Mouse (Mus musculus) CH12.LX (cell line): ENCODE results near the gene Phf21a. TPM values are rescaled to one million over a fixed set of nuclear protein-coding genes. Genes with fewer than 3 reads are reported as not detected.

Experiments used
- DNase-seq: peaks from one replicate; pipeline ENCODE4 v3.0.0-alpha.2; 2013; ENCODE audit errors: extremely low read depth
- H3K27ac ChIP-seq: 2 replicates; pipeline ENCODE4 v1.5.1; 2012; ENCODE audit warnings: low read depth, mild to moderate bottlenecking, control low read depth, moderate library complexity; ENCODE audit not compliant: insufficient read depth
- H3K27me3 ChIP-seq: replicated peaks from 2 replicates; pipeline ENCODE3; 2012; ENCODE audit warnings: inconsistent platforms
- H3K36me3 ChIP-seq, 2 experiments: replicated peaks in 1 of 2; 2 replicates each; pipeline versions ENCODE3 to v1.6.1; 2012; ENCODE audit warnings: inconsistent platforms in 1 of 2, low read length in 1 of 2, mild to moderate bottlenecking in 1 of 2, mixed read lengths in 1 of 2, moderate library complexity in 1 of 2; ENCODE audit not compliant: control insufficient read depth in 1 of 2, insufficient read depth in 1 of 2
- H3K4me1 ChIP-seq, 2 experiments: 2 replicates each; pipeline ENCODE4 v1.6.1; 2012; ENCODE audit warnings: inconsistent platforms in 1 of 2, moderate library complexity in 1 of 2; ENCODE audit not compliant: insufficient read depth in 2 of 2, control insufficient read depth in 1 of 2
- H3K4me2 ChIP-seq: 2 replicates; pipeline ENCODE4 v1.6.1; 2012; ENCODE audit warnings: low read depth, mild to moderate bottlenecking, control low read depth; ENCODE audit not compliant: poor library complexity, insufficient read depth, severe bottlenecking
- H3K4me3 ChIP-seq, 3 experiments: fragments of 150-350 bp in 1 of 3; sonication (generic) in 1 of 3; replicated peaks in 1 of 3; 2 replicates each; pipeline versions ENCODE3 to v1.5.1; 2011 to 2012; ENCODE audit warnings: low read depth in 2 of 3, low read length in 2 of 3, mild to moderate bottlenecking in 2 of 3, moderate library complexity in 2 of 3, control low read depth in 1 of 3, improper control_type of control experiment in 1 of 3, inconsistent platforms in 1 of 3, mixed read lengths in 1 of 3; ENCODE audit not compliant: poor library complexity in 1 of 3
- H3K79me2 ChIP-seq: replicated peaks from 2 replicates; pipeline ENCODE4 v1.6.1; 2012; ENCODE audit warnings: mild to moderate bottlenecking, moderate library complexity; ENCODE audit not compliant: control insufficient read depth, poor library complexity, insufficient read depth, severe bottlenecking; ENCODE audit errors: extremely low read depth
- H3K9ac ChIP-seq: 2 replicates; pipeline ENCODE4 v1.6.1; 2012; ENCODE audit warnings: low read depth, mild to moderate bottlenecking, control low read depth, moderate library complexity; ENCODE audit not compliant: insufficient read depth
- H3K9me3 ChIP-seq: replicated peaks from 2 replicates; pipeline ENCODE3; 2012; ENCODE audit warnings: low read length, inconsistent platforms, mixed read lengths
- BHLHE40 ChIP-seq: IDR thresholded peaks from 2 replicates; pipeline ENCODE4 v1.6.1; 2011; ENCODE audit warnings: mild to moderate bottlenecking, low read depth, low read length, improper control_type of control experiment
- CHD1 ChIP-seq: IDR thresholded peaks from 2 replicates; pipeline ENCODE4 v1.6.1; 2012; ENCODE audit warnings: low read depth, low read length, improper control_type of control experiment, inconsistent platforms
- CHD2 ChIP-seq: IDR thresholded peaks from 2 replicates; pipeline ENCODE4 v1.6.1; 2011; ENCODE audit warnings: low read length, improper control_type of control experiment
- ELF1 ChIP-seq: IDR thresholded peaks from 2 replicates; pipeline ENCODE4 v1.6.1; 2014; ENCODE audit warnings: low read depth, mild to moderate bottlenecking, inconsistent platforms, low read length, improper control_type of control experiment
- EP300 ChIP-seq: IDR thresholded peaks from 2 replicates; pipeline ENCODE4 v1.6.1; 2011; ENCODE audit warnings: low read length, improper control_type of control experiment
- ETS1 ChIP-seq: conservative IDR thresholded peaks from 2 replicates; pipeline ENCODE4 v1.6.1; 2012; ENCODE audit warnings: low read depth, mild to moderate bottlenecking, inconsistent platforms, low read length, improper control_type of control experiment, moderate library complexity
- GABPA ChIP-seq: IDR thresholded peaks from 2 replicates; pipeline ENCODE4 v1.6.1; 2012; ENCODE audit warnings: low read depth, low read length, improper control_type of control experiment, inconsistent platforms; ENCODE audit not compliant: insufficient replicate concordance
- HCFC1 ChIP-seq: IDR thresholded peaks from 2 replicates; pipeline ENCODE4 v1.6.1; 2012; ENCODE audit warnings: low read depth, mild to moderate bottlenecking, inconsistent platforms, low read length, improper control_type of control experiment
- IRF4 ChIP-seq: IDR thresholded peaks from 2 replicates; pipeline ENCODE4 v1.6.1; 2014; ENCODE audit warnings: low read depth, mild to moderate bottlenecking, inconsistent platforms, low read length, improper control_type of control experiment
- JUN ChIP-seq: IDR thresholded peaks from 2 replicates; pipeline ENCODE4 v1.6.1; 2011; ENCODE audit warnings: low read depth, mild to moderate bottlenecking, low read length, improper control_type of control experiment, moderate library complexity; ENCODE audit not compliant: insufficient read depth
- KAT2A ChIP-seq: IDR thresholded peaks from 2 replicates; pipeline ENCODE4 v1.6.1; 2012; ENCODE audit warnings: low read length, improper control_type of control experiment, inconsistent platforms; ENCODE audit not compliant: insufficient replicate concordance
- MAFK ChIP-seq: IDR thresholded peaks from 2 replicates; pipeline ENCODE4 v1.6.1; 2011; ENCODE audit warnings: low read length, improper control_type of control experiment; ENCODE audit not compliant: insufficient replicate concordance
- MAZ ChIP-seq: IDR thresholded peaks from 2 replicates; pipeline ENCODE4 v1.6.1; 2012; ENCODE audit warnings: low read depth, mild to moderate bottlenecking, inconsistent platforms, low read length, improper control_type of control experiment, moderate library complexity
- MXI1 ChIP-seq: IDR thresholded peaks from 2 replicates; pipeline ENCODE4 v1.6.1; 2011; ENCODE audit warnings: mild to moderate bottlenecking, low read depth, low read length, improper control_type of control experiment
- NELFE ChIP-seq: IDR thresholded peaks from 2 replicates; pipeline ENCODE4 v1.6.1; 2011; ENCODE audit warnings: low read depth, low read length, improper control_type of control experiment
- PAX5 ChIP-seq: IDR thresholded peaks from 2 replicates; pipeline ENCODE4 v1.6.1; 2012; ENCODE audit warnings: low read length, inconsistent platforms, mixed read lengths
- POLR2A ChIP-seq: IDR thresholded peaks from 2 replicates; pipeline ENCODE4 v1.6.1; 2011; ENCODE audit warnings: low read depth, mild to moderate bottlenecking, improper control_type of control experiment, low read length
- RAD21 ChIP-seq: IDR thresholded peaks from 2 replicates; pipeline ENCODE4 v1.6.1; 2011; ENCODE audit warnings: low read depth, mild to moderate bottlenecking, low read length, improper control_type of control experiment, moderate library complexity
- RCOR1 ChIP-seq: conservative IDR thresholded peaks from 2 replicates; pipeline ENCODE4 v1.6.1; 2012; ENCODE audit warnings: low read depth, mild to moderate bottlenecking, inconsistent platforms, low read length, improper control_type of control experiment
- SIN3A ChIP-seq: IDR thresholded peaks from 2 replicates; pipeline ENCODE4 v1.6.1; 2012; ENCODE audit warnings: low read length, improper control_type of control experiment, inconsistent platforms
- SMC3 ChIP-seq: IDR thresholded peaks from 2 replicates; pipeline ENCODE4 v1.6.1; 2011; ENCODE audit warnings: low read depth, low read length, improper control_type of control experiment
- TBP ChIP-seq: conservative IDR thresholded peaks from 2 replicates; pipeline ENCODE4 v1.6.1; 2011; ENCODE audit warnings: low read depth, low read length, improper control_type of control experiment
- UBTF ChIP-seq: IDR thresholded peaks from 2 replicates; pipeline ENCODE4 v1.6.1; 2012; ENCODE audit warnings: low read depth, mild to moderate bottlenecking, inconsistent platforms, low read length, improper control_type of control experiment, moderate library complexity
- USF2 ChIP-seq: conservative IDR thresholded peaks from 2 replicates; pipeline ENCODE4 v1.6.1; 2011; ENCODE audit warnings: low read depth, low read length, improper control_type of control experiment
- ZMIZ1 ChIP-seq: IDR thresholded peaks from 2 replicates; pipeline ENCODE4 v1.6.1; 2012; ENCODE audit warnings: low read depth, mild to moderate bottlenecking, inconsistent platforms, low read length, improper control_type of control experiment
- ZNF384 ChIP-seq: IDR thresholded peaks from 2 replicates; pipeline ENCODE4 v1.6.1; 2012; ENCODE audit warnings: low read depth, low read length, improper control_type of control experiment, inconsistent platforms
- dilution Hi-C: fragments of 300-500 bp; cut with MboI; formaldehyde crosslinking; loops from 2 replicates; pipeline ENCODE4 v1.14.3; 2020; ENCODE audit warnings: low sequenced_read_pairs; ENCODE audit not compliant: extremely low pct_unique_long_range_greater_than_20kb, extremely low pct_ligation_motif_present
- in situ Hi-C: fragments of 300-500 bp; cut with MboI; formaldehyde crosslinking; loops from 3 replicates; pipeline ENCODE4 v1.14.3; 2019; ENCODE audit warnings: low sequenced_read_pairs, low pct_ligation_motif_present, low pct_unique_long_range_greater_than_20kb, mixed read lengths
- polyA plus RNA-seq: library from polyadenylated mRNA; unstranded; fragments of >175 nt; gene quantifications from 2 replicates; pipeline ENCODE4 v1.2.1, GENCODE M21; 2012; ENCODE audit warnings: low read depth; ENCODE audit not compliant: insufficient read length
- total RNA-seq, 2 experiments: library from RNA; depleted of rRNA; stranded (reverse); fragments of 300-350 nt in 1 of 2; fragments of >200 nt in 1 of 2; gene quantifications; 2 replicates each; pipeline ENCODE4 v1.2.3; 2012 to 2014

The Phf21a gene
- total and polyA plus RNA-seq, 3 experiments: 10.2 to 24.5 (median 12.0) TPM

DNA sequence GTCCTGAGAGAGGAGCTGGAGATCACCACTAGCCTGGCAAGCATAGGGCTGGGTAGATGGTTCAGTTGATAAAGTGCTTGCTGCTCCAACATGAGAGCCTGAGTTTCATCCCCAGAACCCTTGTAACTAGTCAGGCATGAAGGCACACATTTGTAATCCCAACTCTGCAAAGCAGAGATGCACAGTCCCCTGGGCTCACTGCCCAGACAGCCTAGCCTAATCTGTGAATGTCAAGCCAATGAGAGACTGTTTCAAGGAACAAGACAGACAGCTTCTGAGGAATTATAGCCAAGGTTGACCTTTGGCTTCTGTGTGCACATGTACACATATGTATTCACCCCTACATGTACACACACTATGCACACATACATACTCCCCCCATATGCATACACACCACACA, 45.8 kb downstream of the Phf21a start:
- DNase-seq: no peak
- Histone ChIP-seq H3K9ac (no peak overlapping the region), H3K4me2 (no peak overlapping the region), H3K79me2 (no peaks in the 10 kb centered on the region), H3K4me1 (no peaks in the 10 kb centered on the region), H3K27ac (no peak overlapping the region), H3K4me3 (no peak overlapping the region), H3K36me3 (no peaks in the 10 kb centered on the region), H3K9me3 (peaks cover 5% of the 10 kb centered on the region), H3K27me3 (no peaks in the 10 kb centered on the region)
- in situ Hi-C loops (no loop called here), dilution Hi-C loops (no loop called here)
- TF ChIP-seq EP300 (no peak), NELFE (no peak), CHD2 (no peak), MAFK (no peak), MXI1 (no peak), MAZ (no peak), BHLHE40 (no peak), JUN (no peak), RAD21 (no peak), SMC3 (no peak), SIN3A (no peak)

DNA sequence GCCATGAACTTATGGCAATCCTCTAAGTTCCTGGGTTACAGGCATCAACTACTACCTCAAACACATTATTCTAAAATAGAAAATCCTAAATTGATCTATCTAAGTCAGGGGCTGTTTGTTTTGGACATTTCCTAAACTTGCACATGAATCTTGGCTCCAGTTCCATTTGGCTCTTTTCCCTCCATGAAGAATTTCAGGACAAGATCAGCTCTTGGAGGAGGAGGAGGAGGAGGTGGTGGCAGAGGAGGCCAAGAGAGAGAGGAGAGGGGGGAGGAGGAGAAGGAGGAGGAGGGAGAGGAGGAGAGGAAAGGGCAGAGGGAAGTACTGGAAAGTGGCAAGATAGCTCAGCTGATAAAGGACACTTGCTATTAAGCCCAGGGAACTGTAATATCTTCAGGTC, 46.4 kb downstream of the Phf21a start:
- no peaks in the 10 kb centered on the region for H3K4me1 ChIP-seq
- in situ Hi-C loops: no loop called here
- DNase-seq: no peak
- no peak for TF ChIP-seq SIN3A
- no peak for TF ChIP-seq CHD2
- TF ChIP-seq GABPA: no peak
- TF ChIP-seq ELF1: no peak
- TF ChIP-seq CHD1: no peak
- TF ChIP-seq KAT2A: no peak
- no peak for TF ChIP-seq TBP
- TF ChIP-seq ZNF384: no peak
- no peak for TF ChIP-seq JUN
- TF ChIP-seq UBTF: no peak
- no peak for TF ChIP-seq RCOR1
- TF ChIP-seq POLR2A: no peak
- TF ChIP-seq ZMIZ1: no peak
- TF ChIP-seq ETS1: no peak
- TF ChIP-seq MXI1: no peak
- TF ChIP-seq HCFC1: no peak
- no peak for TF ChIP-seq IRF4
- TF ChIP-seq PAX5: no peak
- TF ChIP-seq USF2: no peak
- peaks cover 5% of the 10 kb centered on the region for H3K9me3 ChIP-seq
- no peaks in the 10 kb centered on the region for H3K79me2 ChIP-seq
- H3K27me3 ChIP-seq: no peaks in the 10 kb centered on the region
- no peak overlapping the region for H3K27ac ChIP-seq
- no peak overlapping the region for H3K4me2 ChIP-seq
- dilution Hi-C loops: no loop called here
- no peak overlapping the region for H3K4me3 ChIP-seq
- no peak overlapping the region for H3K9ac ChIP-seq
- H3K36me3 ChIP-seq: no peaks in the 10 kb centered on the region
